Mouse (Mus musculus): ENCODE results near the gene Dnah17. TPM values are rescaled to one million over a fixed set of nuclear protein-coding genes. Genes with fewer than 3 reads are reported as not detected.
A peak's percentile ranks its signal among the peaks of the same experiment; 100 is the strongest.

Gene Dnah17
- polyA plus RNA-seq, 1 experiment from 2014 or later, result 0.15 TPM

DNA sequence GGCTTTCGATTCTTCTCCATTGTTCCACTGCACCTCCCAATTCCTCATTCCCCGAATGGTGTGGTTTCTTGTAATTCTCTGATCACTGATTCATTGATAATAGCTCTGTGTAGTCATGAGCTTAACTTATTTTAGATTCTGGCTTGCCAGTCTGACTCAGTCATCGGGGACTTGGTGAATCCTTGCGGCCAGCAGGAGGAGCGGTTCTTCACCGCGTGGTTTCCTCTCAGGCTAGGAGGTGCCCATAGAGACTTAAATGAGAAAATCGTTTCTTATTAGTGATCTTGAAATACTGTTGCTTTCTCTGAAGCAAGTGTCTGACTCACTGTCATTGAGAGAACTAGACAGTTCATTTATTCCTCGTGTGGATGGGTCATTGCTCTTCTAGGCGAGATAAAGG, 140.5 kb downstream of the Dnah17 start:
- Histone ChIP-seq H3K9ac (no peak overlapping the region), H3K4me3 (replicated peaks) (no peak overlapping the region), H3K4me1 (peaks cover 63% of the 10 kb centered on the region), H3K27me3 (replicated peaks) (no peaks in the 10 kb centered on the region), H3K27ac (no peak overlapping the region), H3K4me2 (no peak overlapping the region), H3K36me3 (no peaks in the 10 kb centered on the region), H3K9me3 (no peaks in the 10 kb centered on the region)
- WGBS, result 43% methylated on average over 10 of the region's 10 CpGs
- no peak for ATAC-seq (ENCODE audit: insufficient read depth, low FRiP score, low read depth)

DNA sequence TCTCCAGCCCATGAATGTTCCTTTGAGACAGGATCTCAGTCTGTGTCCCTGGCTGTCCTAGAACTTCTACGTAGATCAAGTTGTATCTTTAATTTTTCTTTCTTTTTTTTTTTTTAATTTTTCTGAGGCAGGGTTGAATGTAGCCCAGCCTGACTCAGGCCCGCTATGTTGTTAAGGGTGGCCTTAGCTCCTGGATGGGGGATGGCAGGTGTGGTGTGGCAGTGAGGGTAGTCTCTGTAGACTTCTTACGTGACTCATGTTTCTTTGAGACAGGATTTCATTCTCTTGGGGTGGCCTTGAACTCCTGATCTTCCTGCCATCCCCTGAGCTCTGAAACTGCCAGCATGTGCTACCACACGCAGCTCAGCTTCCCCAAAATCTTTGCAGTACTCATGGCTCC, 141.2 kb downstream of the Dnah17 start:
- no peak overlapping the region for H3K4me2 ChIP-seq
- no peaks in the 10 kb centered on the region for H3K9me3 ChIP-seq
- no peak overlapping the region for H3K27ac ChIP-seq
- H3K27me3 ChIP-seq (replicated peaks), result no peaks in the 10 kb centered on the region
- H3K9ac ChIP-seq, result no peak overlapping the region
- H3K4me1 ChIP-seq, result peaks cover 56% of the 10 kb centered on the region
- H3K4me3 ChIP-seq (replicated peaks), result no peak overlapping the region
- ATAC-seq (ENCODE audit: insufficient read depth, low FRiP score, low read depth), result no peak
- WGBS, result 81% methylated on average over 4 of the region's 4 CpGs
- no peaks in the 10 kb centered on the region for H3K36me3 ChIP-seq

DNA sequence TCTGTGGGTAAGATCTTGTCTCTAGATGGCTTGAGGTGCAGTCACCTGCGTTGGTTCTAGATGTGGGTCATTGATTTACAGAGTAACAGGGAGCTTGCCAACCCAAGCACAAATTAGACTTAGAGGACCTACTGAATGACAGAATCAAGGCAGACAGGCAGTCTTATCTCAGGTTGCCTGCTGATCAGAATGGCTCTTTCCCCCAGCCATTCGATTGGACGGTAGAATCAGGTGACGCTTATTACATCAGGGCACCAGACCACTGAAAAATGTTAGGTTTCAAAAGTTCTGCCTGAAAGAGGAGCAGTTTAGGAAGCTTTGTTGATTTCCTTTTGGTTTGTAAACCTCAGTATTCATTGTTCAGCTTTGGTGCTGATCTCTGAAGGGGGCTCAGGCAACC, 142.5 kb downstream of the Dnah17 start:
- H3K4me1 ChIP-seq, result peaks cover 45% of the 10 kb centered on the region
- WGBS, result 58% methylated on average over 4 of the region's 4 CpGs
- peak overlapping the region; percentile 98 for H3K4me3 ChIP-seq (replicated peaks)
- no peaks in the 10 kb centered on the region for H3K36me3 ChIP-seq
- no peak overlapping the region; the same call in 1 of the 2 replicates for H3K9ac ChIP-seq
- no peaks in the 10 kb centered on the region for H3K9me3 ChIP-seq
- H3K4me2 ChIP-seq, result peak overlapping the region; percentile 85
- H3K27ac ChIP-seq, result peak overlapping the region; percentile 68; the same call in 1 of the 2 replicates
- H3K27me3 ChIP-seq (replicated peaks), result no peaks in the 10 kb centered on the region
- no peak for ATAC-seq (ENCODE audit: insufficient read depth, low FRiP score, low read depth)

DNA sequence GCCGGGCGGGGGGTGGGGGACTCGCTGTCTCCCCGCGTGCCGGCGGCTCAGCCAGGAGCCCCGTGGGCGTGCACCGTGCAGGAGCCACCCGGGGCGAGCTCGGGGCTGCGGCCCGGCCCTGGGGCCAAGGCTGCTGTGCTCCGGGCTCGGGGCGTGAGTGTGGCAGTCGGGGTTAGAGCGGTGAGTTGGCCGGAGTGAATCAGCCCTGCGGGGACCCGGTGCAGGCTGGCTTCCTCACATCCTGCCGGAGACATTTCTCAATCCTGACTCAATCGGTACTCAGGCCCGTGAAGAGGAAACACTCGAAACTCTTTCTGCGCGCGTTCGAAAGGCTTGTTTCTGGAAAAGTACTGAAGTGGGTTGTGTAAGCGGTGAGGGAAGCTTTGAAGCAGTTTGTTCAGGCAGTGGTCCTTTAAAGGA, 143.4 kb downstream of the Dnah17 start:
- Histone ChIP-seq H3K27me3 (replicated peaks) (no peaks in the 10 kb centered on the region), H3K9ac (peak overlapping the region; percentile 85), H3K36me3 (no peaks in the 10 kb centered on the region), H3K4me1 (peaks cover 36% of the 10 kb centered on the region), H3K9me3 (no peaks in the 10 kb centered on the region), H3K27ac (peak overlapping the region; percentile 68), H3K4me3 (replicated peaks) (peak overlapping the region; percentile 98), H3K4me2 (peak overlapping the region; percentile 85)
- ATAC-seq (ENCODE audit: insufficient read depth, low FRiP score, low read depth), result peak; percentile 61
- under 1% methylated on average over 32 of the region's 32 CpGs for WGBS

DNA sequence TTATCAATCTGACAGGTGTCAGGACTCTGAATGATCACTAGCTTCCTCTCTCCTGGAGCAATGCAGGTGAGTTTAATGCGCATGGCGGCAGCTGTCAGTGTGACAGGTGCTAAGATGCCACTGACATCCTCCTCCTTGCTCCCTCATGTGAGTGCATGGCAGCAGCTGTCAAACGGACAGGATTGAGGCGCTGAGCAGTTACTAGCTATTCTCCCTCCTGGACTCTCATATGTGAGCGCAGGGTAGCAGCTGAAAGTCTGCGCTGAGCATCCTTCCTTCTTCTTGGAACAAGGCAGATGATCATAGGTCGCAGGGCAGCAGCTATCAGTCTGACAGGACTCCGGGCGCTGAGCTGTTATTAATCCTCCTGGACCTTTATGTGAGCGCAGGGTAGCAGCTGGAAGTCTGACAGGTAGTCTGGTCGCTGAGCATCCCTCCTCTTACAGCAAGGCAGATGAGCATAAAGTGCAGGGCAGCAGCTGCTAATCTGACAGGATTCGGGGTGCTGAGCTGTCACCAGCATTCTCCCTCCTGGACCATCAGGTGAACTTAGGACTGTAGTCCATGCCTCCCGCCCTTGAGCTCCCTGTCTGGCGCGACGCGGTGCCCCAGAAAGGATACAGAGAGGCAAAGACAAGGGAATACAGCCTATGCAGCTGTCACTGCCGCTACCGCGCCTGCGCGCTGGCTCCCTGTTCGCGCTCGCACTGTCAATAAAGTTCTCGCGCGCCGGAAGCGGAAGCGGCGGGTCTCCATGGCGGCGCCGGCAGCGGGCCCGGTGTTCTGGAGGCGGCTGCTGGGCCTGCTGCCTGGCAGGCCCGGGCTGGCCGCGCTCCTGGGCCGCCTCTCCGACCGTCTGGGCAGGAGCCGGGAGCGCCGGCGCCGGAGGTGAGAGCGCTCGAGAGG, 144.1 kb downstream of the Dnah17 start, which contains the start of gene Pgs1:
Pgs1 (plus strand) TSS at position 167 of the 906 bp plus-strand sequence.
- H3K36me3 ChIP-seq, result no peaks in the 10 kb centered on the region
- no peaks in the 10 kb centered on the region for H3K27me3 ChIP-seq (replicated peaks)
- ATAC-seq (ENCODE audit: insufficient read depth, low FRiP score, low read depth), result peak; percentile 83
- H3K4me1 ChIP-seq, result peaks cover 29% of the 10 kb centered on the region
- peak within 1 kb of the TSS; percentile 85 for H3K9ac ChIP-seq
- peak within 1 kb of the TSS; percentile 68 for H3K27ac ChIP-seq
- H3K4me3 ChIP-seq (replicated peaks), result peak within 1 kb of the TSS; percentile 98
- H3K4me2 ChIP-seq, result peak within 1 kb of the TSS; percentile 85
- no peaks in the 10 kb centered on the region for H3K9me3 ChIP-seq
- 7% methylated on average over 51 of the region's 51 CpGs for WGBS

DNA sequence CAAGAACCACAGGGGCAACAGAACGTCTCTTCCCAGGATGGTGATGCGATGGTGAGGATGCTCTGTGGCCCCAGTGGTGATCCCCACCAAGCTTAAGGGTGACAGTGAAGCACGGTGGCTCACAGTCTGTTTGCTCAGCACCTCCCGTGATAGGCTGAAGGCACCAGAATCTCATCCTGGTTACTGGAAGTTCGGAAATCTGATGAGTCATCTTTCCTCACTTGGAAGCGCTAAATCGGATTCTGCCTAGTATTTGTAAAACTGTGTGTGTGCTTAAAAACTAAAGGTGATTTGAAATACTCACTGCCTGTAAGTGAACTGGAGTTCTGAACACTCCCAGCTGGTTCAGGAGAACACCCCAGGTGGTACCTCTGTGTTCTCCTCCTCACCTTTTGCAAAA, 146.7 kb downstream of the Dnah17 start:
- ATAC-seq (ENCODE audit: insufficient read depth, low FRiP score, low read depth), result no peak
- no peaks in the 10 kb centered on the region for H3K27me3 ChIP-seq (replicated peaks)
- WGBS, result 62% methylated on average over 7 of the region's 7 CpGs
- no peak overlapping the region for H3K27ac ChIP-seq
- peaks cover 16% of the 10 kb centered on the region for H3K4me1 ChIP-seq
- H3K4me2 ChIP-seq, result no peak overlapping the region
- no peak overlapping the region for H3K4me3 ChIP-seq (replicated peaks)
- no peaks in the 10 kb centered on the region for H3K36me3 ChIP-seq
- no peak overlapping the region for H3K9ac ChIP-seq
- no peaks in the 10 kb centered on the region for H3K9me3 ChIP-seq

DNA sequence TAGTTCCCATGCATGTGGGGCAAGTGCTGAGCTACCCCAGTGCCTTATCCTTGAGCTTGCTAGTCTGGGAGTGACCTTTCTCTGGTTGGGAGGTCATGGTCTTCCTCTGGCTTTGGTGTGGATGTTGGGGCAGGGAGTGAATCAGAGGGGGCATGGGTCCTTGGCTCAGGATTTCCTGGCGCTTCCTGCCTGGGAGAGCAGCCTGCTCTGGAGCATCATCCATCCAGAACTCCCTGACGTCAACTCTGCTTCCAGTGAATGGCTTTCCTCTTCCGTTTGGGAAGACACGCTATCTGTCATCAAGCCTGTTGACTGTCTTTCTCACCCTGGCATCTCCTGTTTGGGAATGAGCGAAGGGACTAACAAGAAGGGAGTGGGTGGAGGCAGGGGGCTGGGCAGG, 148.0 kb downstream of the Dnah17 start:
- Histone ChIP-seq H3K36me3 (no peaks in the 10 kb centered on the region), H3K9ac (no peak overlapping the region), H3K27ac (no peak overlapping the region), H3K4me2 (no peak overlapping the region), H3K4me3 (replicated peaks) (no peak overlapping the region), H3K9me3 (no peaks in the 10 kb centered on the region), H3K4me1 (peaks cover 4% of the 10 kb centered on the region), H3K27me3 (replicated peaks) (no peaks in the 10 kb centered on the region)
- ATAC-seq (ENCODE audit: insufficient read depth, low FRiP score, low read depth), result no peak
- WGBS, result 58% methylated on average over 5 of the region's 5 CpGs

DNA sequence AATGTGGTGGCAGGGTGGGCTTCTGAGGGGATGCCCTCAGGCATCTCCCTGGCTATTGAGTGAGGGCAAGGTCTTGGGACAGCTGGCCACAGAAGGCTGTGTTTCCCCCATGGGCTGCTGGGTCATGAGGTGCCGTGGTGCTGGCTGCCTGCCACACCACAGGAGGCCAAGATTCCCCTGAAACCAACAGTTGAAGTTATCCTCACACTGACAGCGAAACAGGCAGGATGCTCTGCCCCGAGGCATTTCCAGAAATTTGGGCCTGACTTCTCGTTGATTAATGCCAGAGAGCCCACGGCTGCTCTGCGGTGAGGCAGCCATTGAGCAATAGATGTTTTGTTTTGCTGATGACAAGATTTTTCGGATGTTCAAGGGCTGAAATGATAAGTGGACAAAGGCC, 151.0 kb downstream of the Dnah17 start:
- H3K36me3 ChIP-seq, result no peaks in the 10 kb centered on the region
- WGBS, result 64% methylated on average over 7 of the region's 7 CpGs
- H3K27me3 ChIP-seq (replicated peaks), result no peaks in the 10 kb centered on the region
- no peak overlapping the region for H3K4me2 ChIP-seq
- no peak overlapping the region for H3K4me3 ChIP-seq (replicated peaks)
- no peaks in the 10 kb centered on the region for H3K9me3 ChIP-seq
- no peak overlapping the region for H3K27ac ChIP-seq
- ATAC-seq (ENCODE audit: insufficient read depth, low FRiP score, low read depth), result no peak
- H3K9ac ChIP-seq, result no peak overlapping the region
- H3K4me1 ChIP-seq, result peaks cover 20% of the 10 kb centered on the region

DNA sequence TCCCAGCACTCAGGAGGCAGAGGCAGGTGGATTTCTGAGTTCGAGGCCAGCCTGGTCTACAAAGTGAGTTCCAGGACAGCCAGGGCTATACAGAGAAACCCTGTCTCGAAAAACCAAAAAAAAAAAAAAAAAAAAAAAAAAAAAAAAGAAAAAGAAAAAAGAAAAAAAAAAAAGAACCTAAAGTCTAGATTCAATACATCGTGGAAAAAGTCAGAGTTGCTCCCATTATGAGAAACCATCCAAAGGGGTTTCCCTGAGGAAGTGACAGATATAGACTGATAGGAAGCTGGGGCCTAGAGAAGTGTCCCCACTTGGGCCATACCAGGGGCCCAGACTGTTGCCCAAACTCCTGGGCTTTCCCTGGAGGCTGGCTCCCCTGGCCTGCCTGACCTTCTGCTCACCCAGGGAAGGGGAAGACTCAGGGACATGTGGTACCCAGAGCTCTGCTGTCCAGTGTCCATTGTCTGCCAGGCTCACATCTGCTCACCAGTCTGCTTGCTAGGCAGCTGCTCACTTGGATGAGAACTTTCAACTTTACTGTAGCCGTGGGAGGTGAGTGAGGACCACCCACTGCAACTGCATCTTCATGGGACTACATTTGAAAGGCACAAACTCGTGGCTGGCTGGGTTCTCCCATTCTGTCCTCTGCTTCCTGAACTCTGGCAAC, 152.6 kb downstream of the Dnah17 start:
- no peaks in the 10 kb centered on the region for H3K9me3 ChIP-seq
- H3K4me3 ChIP-seq (replicated peaks), result no peak overlapping the region
- ATAC-seq (ENCODE audit: insufficient read depth, low FRiP score, low read depth), result no peak
- no peak overlapping the region for H3K27ac ChIP-seq
- no peak overlapping the region for H3K9ac ChIP-seq
- no peaks in the 10 kb centered on the region for H3K27me3 ChIP-seq (replicated peaks)
- WGBS, result 67% methylated on average over 4 of the region's 5 CpGs
- no peak overlapping the region for H3K4me2 ChIP-seq
- H3K4me1 ChIP-seq, result peaks cover 26% of the 10 kb centered on the region
- H3K36me3 ChIP-seq, result no peaks in the 10 kb centered on the region

DNA sequence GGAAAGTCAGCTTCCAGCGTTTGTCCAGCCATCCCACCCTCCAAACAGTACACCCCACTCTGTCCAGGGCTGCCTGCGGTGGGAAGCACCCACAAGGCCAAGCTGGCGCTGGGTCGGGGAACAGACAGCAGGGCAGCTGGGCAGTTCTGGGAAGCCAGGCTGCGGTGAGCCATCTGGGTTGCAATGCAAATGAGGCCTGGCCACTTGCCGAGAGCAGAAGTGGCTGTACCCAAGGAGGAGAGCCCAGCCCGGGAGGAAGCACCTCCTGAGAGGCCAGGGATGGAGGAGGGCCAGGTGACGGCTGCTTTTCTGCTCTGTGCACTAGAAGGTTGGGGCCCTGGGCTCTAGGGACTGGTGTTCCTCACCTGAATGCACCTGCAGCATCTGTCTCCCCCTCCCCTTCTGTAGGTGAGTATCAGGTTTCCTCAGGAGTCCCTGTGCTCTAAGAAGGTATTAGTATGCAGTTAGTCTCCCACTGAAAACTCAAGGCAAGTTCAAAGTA, 154.3 kb downstream of the Dnah17 start:
- Histone ChIP-seq H3K9ac (no peak overlapping the region), H3K27ac (0 out of 2 replicates have a peak overlapping the region, but pooled peaks have one; percentile 36), H3K4me3 (replicated peaks) (no peak overlapping the region), H3K36me3 (no peaks in the 10 kb centered on the region), H3K9me3 (no peaks in the 10 kb centered on the region), H3K4me2 (no peak overlapping the region), H3K27me3 (replicated peaks) (no peaks in the 10 kb centered on the region), H3K4me1 (peaks cover 26% of the 10 kb centered on the region)
- 26% methylated on average over 8 of the region's 8 CpGs for WGBS
- ATAC-seq (ENCODE audit: insufficient read depth, low FRiP score, low read depth), result peak; percentile 25; the same call in 1 of the 2 replicates

DNA sequence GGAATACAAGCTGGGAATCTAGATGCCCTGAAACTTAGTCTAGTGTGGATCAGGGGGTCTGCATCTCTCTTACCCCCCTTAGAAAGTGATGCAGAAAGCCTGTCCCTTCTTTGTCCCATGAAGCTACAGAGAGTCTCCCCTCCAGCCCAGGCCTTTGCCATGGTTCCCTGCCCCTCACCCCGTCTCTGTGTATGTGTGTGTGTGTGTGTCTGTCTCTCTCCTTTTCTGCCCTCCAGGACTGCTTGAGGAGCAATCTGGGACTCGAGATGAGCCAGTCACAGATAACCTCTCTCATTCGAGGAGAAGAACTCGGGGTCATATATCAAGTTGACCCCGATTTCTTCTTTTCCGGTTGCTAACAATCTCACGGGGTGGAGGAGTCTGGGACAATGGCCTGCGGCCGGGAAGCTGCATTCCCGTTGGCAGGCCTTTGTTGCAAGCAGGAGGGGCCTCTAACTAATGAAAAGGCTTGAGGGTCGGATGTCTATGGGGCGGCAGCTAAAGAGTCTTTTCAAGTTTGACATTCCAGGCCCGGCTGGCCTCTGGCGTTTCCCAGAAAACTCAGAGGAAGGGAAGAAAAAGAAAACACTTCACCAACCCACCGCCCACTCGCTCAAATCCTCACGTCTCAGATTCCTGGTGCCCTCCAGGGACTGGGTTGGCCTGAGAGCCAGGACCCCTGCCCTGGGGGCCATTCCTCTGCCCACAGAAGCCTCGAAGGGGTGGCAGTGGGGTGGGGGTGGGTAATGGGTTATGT, 155.0 kb downstream of the Dnah17 start:
- 24% methylated on average over 18 of the region's 18 CpGs for WGBS
- H3K4me2 ChIP-seq, result no peak overlapping the region
- peaks cover 26% of the 10 kb centered on the region for H3K4me1 ChIP-seq
- H3K27ac ChIP-seq, result peak overlapping the region; percentile 36; the same call in 1 of the 2 replicates
- H3K9ac ChIP-seq, result no peak overlapping the region
- H3K4me3 ChIP-seq (replicated peaks), result no peak overlapping the region
- no peak for ATAC-seq (ENCODE audit: insufficient read depth, low FRiP score, low read depth)
- no peaks in the 10 kb centered on the region for H3K36me3 ChIP-seq
- no peaks in the 10 kb centered on the region for H3K27me3 ChIP-seq (replicated peaks)
- H3K9me3 ChIP-seq, result no peaks in the 10 kb centered on the region
